Mouse (Mus musculus): ENCODE results near the gene Oser1.

- TF ChIP-seq CTCF (IDR thresholded peaks at IDR 0.05; ENCODE audit: extremely low read depth, insufficient read depth, insufficient read length, insufficient replicate concordance) (no peak), POLR2A (IDR thresholded peaks at IDR 0.05; ENCODE audit: low read depth, low read length) (no peak)
These were observed 45.2 kb upstream of the Oser1 start for GRCm38 (mm10) chr2:163469711-163470110.

All from spleen, adult 2 months (tissue).